Mouse (Mus musculus) heart, adult 8-10 months (tissue): ENCODE results near the gene Spata22. TPM values are rescaled to one million over a fixed set of nuclear protein-coding genes. Genes with fewer than 3 reads are reported as not detected.
"Not testable (repeated sequence)": the region's sequence is repeated elsewhere in the genome, so short reads cannot be mapped to it uniquely, and the experiment has no call there.

Experiments used
- DNase-seq: peaks from one replicate; pipeline ENCODE4 v3.0.0; 2022; ENCODE audit warnings: low spot score
- total RNA-seq, 4 experiments: library from RNA; stranded (reverse); gene quantifications; 2 replicates each; pipeline ENCODE4 v1.2.4; 2022

The Spata22 gene
- total RNA-seq: not detected

- no peak for DNase-seq
Measured at GRCm38 (mm10) chr11:73329442-73329841, at the start of gene Spata22, which contains the start of the genes Aspa and Gm49340. Gene Spata22 (plus strand): TSS chr11:73329741. Gene Aspa (minus strand): TSS chr11:73329596. Gene Gm49340 (plus strand): TSS chr11:73329741.

- no peak for DNase-seq
Measured at GRCm38 (mm10) chr11:73280710-73281109, 48.8 kb upstream of the Spata22 start.

GRCm38 (mm10) chr11:73281528-73282027 is 48.0 kb upstream of the Spata22 start:
- peak; percentile 38 for DNase-seq

GRCm38 (mm10) chr11:73283369-73283768 is 46.2 kb upstream of the Spata22 start:
- DNase-seq: peak; percentile 36

- DNase-seq: no peak
Measured at GRCm38 (mm10) chr11:73283926-73284325, 45.6 kb upstream of the Spata22 start.

- peak; percentile 19 for DNase-seq
Measured at GRCm38 (mm10) chr11:73284351-73284750, 45.2 kb upstream of the Spata22 start.

- DNase-seq: no peak
Measured at GRCm38 (mm10) chr11:73289621-73290020, 39.9 kb upstream of the Spata22 start.

- no peak for DNase-seq
Measured at GRCm38 (mm10) chr11:73303123-73303522, 26.4 kb upstream of the Spata22 start.

- DNase-seq: no peak
Measured at GRCm38 (mm10) chr11:73315961-73316360, 13.6 kb upstream of the Spata22 start.

- DNase-seq: peak; percentile 46
Measured at GRCm38 (mm10) chr11:73318581-73318980, 11.0 kb upstream of the Spata22 start.

- DNase-seq: not testable (repeated sequence)
Measured at GRCm38 (mm10) chr11:73321064-73321463, 8.5 kb upstream of the Spata22 start.

GRCm38 (mm10) chr11:73323906-73324830 is 5.4 kb upstream of the Spata22 start:
- DNase-seq: peak; percentile 24

GRCm38 (mm10) chr11:73326485-73326886 is 3.1 kb upstream of the Spata22 start:
- peak; percentile 29 for DNase-seq

- DNase-seq: no peak
Measured at GRCm38 (mm10) chr11:73327361-73327760, 2.2 kb upstream of the Spata22 start.

GRCm38 (mm10) chr11:73333357-73333756 is 3.8 kb downstream of the Spata22 start:
- DNase-seq: no peak

- DNase-seq: no peak
Measured at GRCm38 (mm10) chr11:73336919-73337318, 7.4 kb downstream of the Spata22 start.

GRCm38 (mm10) chr11:73350483-73350882 is 20.9 kb downstream of the Spata22 start, which contains the start of gene Olfr20:
Gene Olfr20 (plus strand): TSS chr11:73350783.
- no peak for DNase-seq

- no peak for DNase-seq
Measured at GRCm38 (mm10) chr11:73370946-73371345, 41.4 kb downstream of the Spata22 start, which contains the start of gene Olfr376. Gene Olfr376 (plus strand): TSS chr11:73371246.

GRCm38 (mm10) chr11:73395374-73395773 is 65.8 kb downstream of the Spata22 start:
- DNase-seq: no peak
